Mouse (Mus musculus): ENCODE data around the gene Zscan10. TPM values are rescaled to one million over a fixed set of nuclear protein-coding genes. Genes with fewer than 3 reads are reported as not detected.
"Not testable (repeated sequence)": the region's sequence is repeated elsewhere in the genome, so short reads cannot be mapped to it uniquely, and the experiment has no call there.

The Zscan10 gene
- polyA plus RNA-seq, 1 experiment, result not detected

DNA sequence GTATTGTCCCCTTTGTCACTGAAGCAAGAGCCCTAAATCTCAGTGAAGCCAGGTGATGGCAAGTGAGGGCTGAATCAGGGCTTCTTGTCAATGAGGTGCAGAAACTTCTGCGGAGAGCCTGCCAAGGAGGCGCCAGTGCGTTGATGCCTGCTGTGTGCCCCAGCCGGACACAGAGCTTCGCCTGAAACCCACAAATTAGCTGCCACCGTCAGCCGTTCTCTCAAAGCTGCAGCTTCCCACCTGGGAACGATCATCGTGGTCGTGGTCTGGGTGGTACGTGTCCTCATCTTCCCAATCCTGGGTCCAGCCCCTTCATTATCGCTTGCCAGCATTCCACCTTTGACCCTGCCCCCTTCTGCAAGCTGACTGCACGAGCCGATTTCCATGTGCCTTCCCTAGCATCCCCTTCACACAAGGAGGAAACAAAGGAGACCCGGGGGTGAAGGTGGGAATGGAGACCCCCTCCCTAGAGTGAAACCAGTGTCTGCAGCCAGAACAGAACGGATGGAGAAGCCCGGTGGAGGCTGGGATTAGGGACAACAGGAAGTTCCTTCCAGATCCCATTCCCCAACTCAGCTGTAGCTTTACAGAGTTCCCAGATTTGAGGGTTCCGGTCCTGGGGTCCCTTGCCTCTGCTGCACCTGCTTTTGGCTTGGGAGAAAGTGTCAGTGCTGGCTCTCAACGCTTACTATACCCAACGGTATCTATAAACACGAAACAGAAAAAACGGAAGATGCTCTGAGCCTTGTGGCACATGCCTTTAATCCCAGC lies 14.8 kb upstream of the Zscan10 start:
- Histone ChIP-seq H3K4me3 (ENCODE audit: extremely low read depth, insufficient read depth, insufficient read length) (peak overlapping the region; percentile 44; the same call in 1 of the 2 replicates), H3K27me3 (ENCODE audit: control insufficient read depth, insufficient read depth, low read length) (no peaks in the 10 kb centered on the region), H3K4me1 (ENCODE audit: control insufficient read depth, insufficient read depth, insufficient read length) (no peaks in the 10 kb centered on the region; the same call in 1 of the 2 replicates), H3K36me3 (ENCODE audit: control insufficient read depth, insufficient read depth, low read length) (no peaks in the 10 kb centered on the region), H3K27ac (ENCODE audit: insufficient read depth, low read length) (no peak overlapping the region)
- no peak for DNase-seq (ENCODE audit: low read depth in 1 of 2, low spot score in 2 of 2)
- no peak for TF ChIP-seq POLR2A (IDR thresholded peaks at IDR 0.05; ENCODE audit: low read depth, low read length)
- no peak for TF ChIP-seq CTCF (IDR thresholded peaks at IDR 0.05; ENCODE audit: extremely low read depth, insufficient read depth, insufficient read length, insufficient replicate concordance)
- WGBS, result 5% methylated on average over 22 of the region's 22 CpGs

DNA sequence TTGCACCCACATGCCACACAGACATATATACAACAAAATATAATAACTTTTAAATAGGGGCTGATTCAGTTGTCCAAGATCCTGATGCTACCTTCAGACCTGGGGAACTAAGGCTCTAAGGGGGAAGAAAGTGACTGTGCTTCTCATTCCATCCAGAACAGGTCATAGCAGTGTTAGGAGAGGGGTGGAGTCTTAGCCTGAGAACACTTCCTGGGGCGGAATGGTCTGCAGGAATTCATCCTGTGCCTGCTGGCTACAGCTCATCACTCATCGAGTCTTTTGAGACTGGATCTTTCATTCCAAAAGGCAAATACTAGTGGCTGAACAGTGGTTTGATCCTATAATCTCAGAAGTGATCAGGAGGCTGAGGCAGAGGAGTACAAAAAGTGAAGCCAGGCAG lies 13.4 kb upstream of the Zscan10 start:
- WGBS, result 89% methylated on average over 2 of the region's 2 CpGs
- TF ChIP-seq POLR2A (IDR thresholded peaks at IDR 0.05; ENCODE audit: low read depth, low read length) (no peak), CTCF (IDR thresholded peaks at IDR 0.05; ENCODE audit: extremely low read depth, insufficient read depth, insufficient read length, insufficient replicate concordance) (no peak)
- no peaks in the 10 kb centered on the region for H3K36me3 ChIP-seq (ENCODE audit: control insufficient read depth, insufficient read depth, low read length)
- H3K4me1 ChIP-seq (ENCODE audit: control insufficient read depth, insufficient read depth, insufficient read length), result peaks cover 1% of the 10 kb centered on the region; the same call in 1 of the 2 replicates
- H3K4me3 ChIP-seq (ENCODE audit: extremely low read depth, insufficient read depth, insufficient read length), result no peak overlapping the region
- no peak for DNase-seq (ENCODE audit: low read depth in 1 of 2, low spot score in 2 of 2)
- H3K27me3 ChIP-seq (ENCODE audit: control insufficient read depth, insufficient read depth, low read length), result no peaks in the 10 kb centered on the region
- H3K27ac ChIP-seq (ENCODE audit: insufficient read depth, low read length), result no peak overlapping the region

DNA sequence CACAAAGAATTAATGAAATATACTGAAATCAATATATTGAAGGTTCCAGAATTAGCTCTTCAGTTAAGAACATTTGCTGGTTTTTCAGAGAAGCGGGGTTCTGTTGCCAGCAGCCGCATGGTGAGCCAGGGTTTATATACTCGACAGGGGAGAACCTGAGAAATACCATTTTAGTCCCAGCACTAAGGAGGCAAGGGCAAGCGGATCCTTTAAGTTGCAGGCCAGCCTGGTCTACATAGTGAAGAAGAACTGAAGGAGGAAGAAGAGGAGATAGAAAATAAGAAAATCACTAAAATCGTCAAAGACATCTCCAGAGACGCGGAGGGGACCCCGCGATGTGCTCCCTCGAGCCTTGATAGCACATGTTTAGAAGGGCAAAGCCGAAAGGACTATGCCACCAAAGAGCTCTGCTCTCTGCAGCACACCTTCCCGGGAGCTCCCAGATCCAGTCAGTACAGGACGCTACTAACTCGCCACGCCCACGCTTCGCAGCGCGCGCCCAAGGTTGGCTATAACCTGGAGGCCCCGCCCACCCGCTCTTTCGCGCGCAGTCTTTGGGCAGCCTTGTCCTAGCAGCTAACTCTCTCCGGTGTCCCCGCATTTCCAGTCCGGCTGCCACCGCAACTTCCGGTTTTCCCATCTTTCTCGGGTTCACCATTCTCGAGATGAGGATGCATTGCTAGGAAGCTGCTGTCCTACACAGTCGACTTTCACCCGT lies 8.3 kb upstream of the Zscan10 start:
- TF ChIP-seq CTCF (IDR thresholded peaks at IDR 0.05; ENCODE audit: extremely low read depth, insufficient read depth, insufficient read length, insufficient replicate concordance), result no peak
- TF ChIP-seq POLR2A (IDR thresholded peaks at IDR 0.05; ENCODE audit: low read depth, low read length), result no peak
- peak; percentile 33 to 78 for DNase-seq (ENCODE audit: low read depth in 1 of 2, low spot score in 2 of 2)
- Histone ChIP-seq H3K4me3 (ENCODE audit: extremely low read depth, insufficient read depth, insufficient read length) (peak overlapping the region; percentile 58), H3K27ac (ENCODE audit: insufficient read depth, low read length) (no peak overlapping the region), H3K27me3 (ENCODE audit: control insufficient read depth, insufficient read depth, low read length) (no peaks in the 10 kb centered on the region), H3K4me1 (ENCODE audit: control insufficient read depth, insufficient read depth, insufficient read length) (0 out of 2 replicates have a peak, but pooled peaks cover 2% of the 10 kb centered on the region), H3K36me3 (ENCODE audit: control insufficient read depth, insufficient read depth, low read length) (no peaks in the 10 kb centered on the region)
- 9% methylated on average over 34 of the region's 34 CpGs for WGBS

- TF ChIP-seq CTCF (IDR thresholded peaks at IDR 0.05; ENCODE audit: extremely low read depth, insufficient read depth, insufficient read length, insufficient replicate concordance) (no peak), POLR2A (IDR thresholded peaks at IDR 0.05; ENCODE audit: low read depth, low read length) (no peak)
- Histone ChIP-seq H3K4me1 (ENCODE audit: control insufficient read depth, insufficient read depth, insufficient read length) (0 out of 2 replicates have a peak, but pooled peaks cover 2% of the 10 kb centered on the region), H3K4me3 (ENCODE audit: extremely low read depth, insufficient read depth, insufficient read length) (peak overlapping the region; percentile 58), H3K27ac (ENCODE audit: insufficient read depth, low read length) (no peak overlapping the region), H3K36me3 (ENCODE audit: control insufficient read depth, insufficient read depth, low read length) (no peaks in the 10 kb centered on the region), H3K27me3 (ENCODE audit: control insufficient read depth, insufficient read depth, low read length) (no peaks in the 10 kb centered on the region)
- no peak for DNase-seq (ENCODE audit: low read depth in 1 of 2, low spot score in 2 of 2)
- WGBS, result 5% methylated on average over 13 of the region's 13 CpGs
Measured at GRCm38 (mm10) chr17:23592926-23593300, 7.7 kb upstream of the Zscan10 start.

DNA sequence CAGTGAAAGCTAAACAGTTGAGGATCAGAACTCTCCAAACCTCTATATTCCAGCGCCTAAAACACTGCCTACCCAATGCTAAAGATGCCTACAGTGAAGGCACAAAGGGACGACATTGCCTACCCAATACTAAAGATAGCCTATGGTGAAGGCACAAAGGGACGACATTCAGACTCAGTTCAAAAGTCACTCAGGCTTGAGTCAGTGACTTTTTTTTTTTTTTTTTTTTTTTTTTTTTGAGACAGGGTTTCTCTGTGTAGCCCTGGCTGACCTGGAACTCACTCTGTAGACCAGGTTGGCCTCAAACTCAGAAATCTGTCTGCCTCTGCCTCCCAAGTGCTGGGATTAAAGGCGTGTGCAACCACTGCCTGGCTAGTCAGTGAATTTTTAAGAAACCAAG lies 5.5 kb upstream of the Zscan10 start:
- not testable (repeated sequence) for H3K4me1 ChIP-seq (ENCODE audit: control insufficient read depth, insufficient read depth, insufficient read length); H3K27ac ChIP-seq (ENCODE audit: insufficient read depth, low read length); H3K4me3 ChIP-seq (ENCODE audit: extremely low read depth, insufficient read depth, insufficient read length); DNase-seq (ENCODE audit: low read depth in 1 of 2, low spot score in 2 of 2); H3K36me3 ChIP-seq (ENCODE audit: control insufficient read depth, insufficient read depth, low read length); H3K27me3 ChIP-seq (ENCODE audit: control insufficient read depth, insufficient read depth, low read length)
- WGBS, result 86% methylated on average over 4 of the region's 4 CpGs

DNA sequence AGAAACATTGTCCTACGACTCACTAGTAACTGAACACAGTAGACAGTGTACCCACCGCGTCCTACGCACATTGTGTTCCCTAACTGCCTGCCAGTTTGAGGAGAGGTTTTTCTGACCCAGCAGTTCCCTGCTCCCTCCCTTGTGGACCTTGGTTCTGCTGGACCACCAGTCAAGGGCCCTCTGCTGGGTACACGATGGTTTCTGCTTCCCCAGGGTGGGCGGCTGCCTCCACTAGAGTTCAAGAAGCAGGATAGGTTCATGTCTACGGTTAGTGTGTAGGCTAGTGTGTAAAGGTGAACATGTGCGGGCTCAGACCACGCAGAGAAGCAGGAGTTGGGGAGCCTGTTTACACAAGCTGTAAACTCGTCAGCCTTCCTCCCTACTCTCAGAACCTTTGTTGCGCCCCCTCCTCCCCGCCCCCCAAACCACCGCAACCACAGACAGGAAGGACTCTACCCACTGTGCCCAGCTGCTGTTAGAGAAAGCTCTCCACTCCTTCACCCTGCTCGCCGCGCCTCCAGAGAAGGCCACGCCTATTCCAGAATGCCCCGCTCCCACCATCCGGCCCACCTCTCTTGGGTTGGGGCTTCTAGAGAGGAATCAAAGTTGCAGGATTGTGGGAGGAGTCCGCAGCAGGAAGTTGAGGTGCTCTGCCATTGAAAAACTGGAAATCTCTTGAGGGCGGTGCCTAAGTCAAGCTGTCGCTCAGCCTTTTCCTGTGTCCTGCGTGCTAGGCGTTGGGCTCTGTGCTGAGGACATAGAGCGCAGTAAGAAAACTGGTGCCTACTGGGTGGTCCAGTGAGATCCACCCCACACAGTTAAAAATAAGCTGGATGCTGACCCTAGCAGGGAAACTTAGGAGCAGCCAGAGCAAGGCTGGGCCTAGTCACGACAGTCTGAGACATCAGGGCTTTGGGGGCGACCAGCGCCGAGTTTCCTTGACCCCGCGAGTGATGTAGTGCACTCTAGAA lies 1.8 kb upstream of the Zscan10 start, which contains the start of gene Zfp13:
Gene Zfp13, minus strand, starts transcription at position 906 of the 971 bp plus-strand sequence.
- Histone ChIP-seq H3K36me3 (ENCODE audit: control insufficient read depth, insufficient read depth, low read length) (no peaks in the 10 kb centered on the region), H3K27ac (ENCODE audit: insufficient read depth, low read length) (peak within 1 kb of the TSS; percentile 74), H3K4me1 (ENCODE audit: control insufficient read depth, insufficient read depth, insufficient read length) (peaks cover 5% of the 10 kb centered on the region; the same call in 1 of the 2 replicates), H3K4me3 (ENCODE audit: extremely low read depth, insufficient read depth, insufficient read length) (peak within 1 kb of the TSS; percentile 47), H3K27me3 (ENCODE audit: control insufficient read depth, insufficient read depth, low read length) (no peaks in the 10 kb centered on the region)
- 5% methylated on average over 31 of the region's 31 CpGs for WGBS
- DNase-seq (ENCODE audit: low read depth in 1 of 2, low spot score in 2 of 2), result peak; percentile 77 to 79
- TF ChIP-seq CTCF (IDR thresholded peaks at IDR 0.05; ENCODE audit: extremely low read depth, insufficient read depth, insufficient read length, insufficient replicate concordance), result no peak
- peak; percentile 73; the same call in 1 of the 2 replicates for TF ChIP-seq POLR2A (IDR thresholded peaks at IDR 0.05; ENCODE audit: low read depth, low read length)
